Mouse (Mus musculus) olfactory bulb, adult 2 months (tissue): ENCODE measurements around the gene Vcp.

Source experiments
- CTCF ChIP-seq: fragments of 200-500 bp; IDR thresholded peaks from 2 replicates; pipeline ENCODE4 v1.5.1; 2012; ENCODE audit warnings: low read depth, mild to moderate bottlenecking, low read length, moderate library complexity; ENCODE audit not compliant: insufficient read depth
- POLR2A ChIP-seq: fragments of 200-500 bp; IDR thresholded peaks from 2 replicates; pipeline ENCODE4 v1.6.1; 2012; ENCODE audit warnings: mild to moderate bottlenecking, low read depth, low read length, moderate library complexity; ENCODE audit not compliant: insufficient read depth

- TF ChIP-seq CTCF (no peak), POLR2A (no peak)
These were observed 32.2 kb upstream of the Vcp start for GRCm38 (mm10) chr4:43032501-43032900.
